15 mouse cellular contexts compared by ENCODE assay signal in genomic region chr9:87921291-87921690, GRCm38 (mm10).
"Had no signal": no experiment of that assay in that cellular context is flagged by ENCODE, and none has a peak within 500 bp of the region (broad histone marks: within the 10 kb centered on the region; RNA-seq: fewer than 3 reads in every experiment).

No protein-coding gene starts in this region.

- H3K27ac ChIP-seq: lung, embryonic 15.5 days; midbrain, embryonic 13.5 days; midbrain, embryonic 15.5 days; neural tube, embryonic 12.5 days; stomach, embryonic 15.5 days; stomach, postnatal 0 days had no signal

- H3K4me1 ChIP-seq: lung, embryonic 15.5 days; megakaryocyte, embryonic 14.5 days; midbrain, embryonic 13.5 days; midbrain, embryonic 15.5 days; neural tube, embryonic 12.5 days; stomach, embryonic 15.5 days had no signal

- DNase-seq: lung, adult 18-20 months; lung, postnatal 10 days; lung, postnatal 4 days; right cerebral cortex, postnatal 14 days; thymus, adult 2 months; thymus, postnatal 25 days; thymus, postnatal 4 days had no signal

- H3K9ac ChIP-seq: lung, embryonic 15.5 days; midbrain, embryonic 13.5 days; midbrain, embryonic 15.5 days; neural tube, embryonic 12.5 days; stomach, embryonic 15.5 days had no signal

- H3K4me2 ChIP-seq: lung, embryonic 15.5 days; midbrain, embryonic 11.5 days; midbrain, embryonic 13.5 days; midbrain, embryonic 15.5 days; neural tube, embryonic 12.5 days; stomach, embryonic 15.5 days had no signal

- H3K36me3 ChIP-seq: lung, embryonic 15.5 days; midbrain, embryonic 13.5 days; midbrain, embryonic 15.5 days; neural tube, embryonic 12.5 days; stomach, embryonic 15.5 days had no signal

- H3K9me3 ChIP-seq: lung, embryonic 15.5 days; megakaryocyte, embryonic 14.5 days; midbrain, embryonic 13.5 days; midbrain, embryonic 15.5 days; neural tube, embryonic 12.5 days; stomach, embryonic 15.5 days had no signal

- H3K27me3 ChIP-seq: lung, embryonic 15.5 days; megakaryocyte, embryonic 14.5 days; midbrain, embryonic 13.5 days; midbrain, embryonic 15.5 days; neural tube, embryonic 12.5 days; stomach, embryonic 15.5 days had no signal

- H3K4me3 ChIP-seq: lung, embryonic 15.5 days; megakaryocyte, embryonic 14.5 days; midbrain, embryonic 13.5 days; midbrain, embryonic 15.5 days; neural tube, embryonic 12.5 days; stomach, embryonic 15.5 days had no signal

- ATAC-seq: midbrain, embryonic 13.5 days; midbrain, embryonic 15.5 days had no signal
